Mouse (Mus musculus): ENCODE measurements around the gene Slc19a2. TPM values are rescaled to one million over a fixed set of nuclear protein-coding genes. Genes with fewer than 3 reads are reported as not detected.
"Not testable (repeated sequence)": the region's sequence is repeated elsewhere in the genome, so short reads cannot be mapped to it uniquely, and the experiment has no call there.

Slc19a2 gene
- total RNA-seq (2021) = 1 to 10 TPM; 6.7 to 7.2 TPM

GRCm38 (mm10) chr1:164248465-164249331 is at the start of gene Slc19a2:
Gene Slc19a2 (plus strand): TSS chr1:164249046.
- peak; percentile 98 to 99 for DNase-seq
- intact Hi-C loops (cut with DNase I) = loop anchor here (5.0 kb wide), 1 partner anchor 59 kb away; the partner anchor contains the start of gene Blzf1

GRCm38 (mm10) chr1:164199551-164199950 is 49.3 kb upstream of the Slc19a2 start:
- intact Hi-C loops (cut with DNase I) = no loop called here
- peak in 1 of 2 experiments; percentile 9 for DNase-seq

GRCm38 (mm10) chr1:164208437-164208836 is 40.4 kb upstream of the Slc19a2 start:
- intact Hi-C loops (cut with DNase I) = no loop called here
- no peak for DNase-seq

GRCm38 (mm10) chr1:164210899-164211298 is 37.9 kb upstream of the Slc19a2 start:
- intact Hi-C loops (cut with DNase I) = no loop called here
- DNase-seq = no peak

GRCm38 (mm10) chr1:164212686-164213085 is 36.2 kb upstream of the Slc19a2 start:
- DNase-seq = no peak
- intact Hi-C loops (cut with DNase I) = no loop called here

- intact Hi-C loops (cut with DNase I) = no loop called here
- no peak for DNase-seq
Measured at GRCm38 (mm10) chr1:164214190-164214589, 34.7 kb upstream of the Slc19a2 start.

- intact Hi-C loops (cut with DNase I) = no loop called here
- DNase-seq = no peak
Measured at GRCm38 (mm10) chr1:164215097-164215496, 33.7 kb upstream of the Slc19a2 start.

GRCm38 (mm10) chr1:164215540-164215939 is 33.3 kb upstream of the Slc19a2 start:
- intact Hi-C loops (cut with DNase I) = no loop called here
- no peak for DNase-seq

- peak in 1 of 2 experiments; percentile 3 for DNase-seq
- intact Hi-C loops (cut with DNase I) = no loop called here
Measured at GRCm38 (mm10) chr1:164217791-164218685, 30.8 kb upstream of the Slc19a2 start.

GRCm38 (mm10) chr1:164220261-164220660 is 28.6 kb upstream of the Slc19a2 start:
- no peak for DNase-seq
- intact Hi-C loops (cut with DNase I) = no loop called here

- intact Hi-C loops (cut with DNase I) = no loop called here
Measured at GRCm38 (mm10) chr1:164223089-164223488, 25.8 kb upstream of the Slc19a2 start.

GRCm38 (mm10) chr1:164231937-164232570 is 16.8 kb upstream of the Slc19a2 start:
- intact Hi-C loops (cut with DNase I); DNase-seq: not testable (repeated sequence)

More at GRCm38 (mm10) chr1:164223089-164223488, 25.8 kb upstream of the Slc19a2 start:
- DNase-seq = no peak

- intact Hi-C loops (cut with DNase I) = no loop called here
- DNase-seq = no peak
Measured at GRCm38 (mm10) chr1:164233447-164233846, 15.4 kb upstream of the Slc19a2 start.

GRCm38 (mm10) chr1:164235078-164235477 is 13.8 kb upstream of the Slc19a2 start:
- intact Hi-C loops (cut with DNase I) = no loop called here
- DNase-seq = no peak

- DNase-seq = no peak
- intact Hi-C loops (cut with DNase I) = no loop called here
Measured at GRCm38 (mm10) chr1:164236078-164236477, 12.8 kb upstream of the Slc19a2 start.

GRCm38 (mm10) chr1:164241494-164241893 is 7.4 kb upstream of the Slc19a2 start:
- no peak for DNase-seq

GRCm38 (mm10) chr1:164242809-164243208 is 6.0 kb upstream of the Slc19a2 start:
- intact Hi-C loops (cut with DNase I) = no loop called here
- DNase-seq = no peak

More at GRCm38 (mm10) chr1:164241494-164241893, 7.4 kb upstream of the Slc19a2 start:
- intact Hi-C loops (cut with DNase I) = no loop called here

- no peak for DNase-seq
Measured at GRCm38 (mm10) chr1:164247442-164247841, 1.4 kb upstream of the Slc19a2 start.

GRCm38 (mm10) chr1:164247971-164248370 is 875 bp upstream of the Slc19a2 start:
- intact Hi-C loops (cut with DNase I) = loop anchor here (5.0 kb wide), 1 partner anchor 59 kb away; the partner anchor contains the start of gene Blzf1
- DNase-seq = peak; percentile 42 to 47

More at GRCm38 (mm10) chr1:164247442-164247841, 1.4 kb upstream of the Slc19a2 start:
- intact Hi-C loops (cut with DNase I) = loop anchor here (5.0 kb wide), 1 partner anchor 60 kb away; the partner anchor contains the start of gene Blzf1

- DNase-seq = no peak
- intact Hi-C loops (cut with DNase I) = loop anchor here (5.0 kb wide), 1 partner anchor 58 kb away; the partner anchor contains the start of gene Blzf1
Measured at GRCm38 (mm10) chr1:164249332-164249711, 476 bp downstream of the Slc19a2 start.
